Mouse (Mus musculus): ENCODE results near the gene Rere.

DNA sequence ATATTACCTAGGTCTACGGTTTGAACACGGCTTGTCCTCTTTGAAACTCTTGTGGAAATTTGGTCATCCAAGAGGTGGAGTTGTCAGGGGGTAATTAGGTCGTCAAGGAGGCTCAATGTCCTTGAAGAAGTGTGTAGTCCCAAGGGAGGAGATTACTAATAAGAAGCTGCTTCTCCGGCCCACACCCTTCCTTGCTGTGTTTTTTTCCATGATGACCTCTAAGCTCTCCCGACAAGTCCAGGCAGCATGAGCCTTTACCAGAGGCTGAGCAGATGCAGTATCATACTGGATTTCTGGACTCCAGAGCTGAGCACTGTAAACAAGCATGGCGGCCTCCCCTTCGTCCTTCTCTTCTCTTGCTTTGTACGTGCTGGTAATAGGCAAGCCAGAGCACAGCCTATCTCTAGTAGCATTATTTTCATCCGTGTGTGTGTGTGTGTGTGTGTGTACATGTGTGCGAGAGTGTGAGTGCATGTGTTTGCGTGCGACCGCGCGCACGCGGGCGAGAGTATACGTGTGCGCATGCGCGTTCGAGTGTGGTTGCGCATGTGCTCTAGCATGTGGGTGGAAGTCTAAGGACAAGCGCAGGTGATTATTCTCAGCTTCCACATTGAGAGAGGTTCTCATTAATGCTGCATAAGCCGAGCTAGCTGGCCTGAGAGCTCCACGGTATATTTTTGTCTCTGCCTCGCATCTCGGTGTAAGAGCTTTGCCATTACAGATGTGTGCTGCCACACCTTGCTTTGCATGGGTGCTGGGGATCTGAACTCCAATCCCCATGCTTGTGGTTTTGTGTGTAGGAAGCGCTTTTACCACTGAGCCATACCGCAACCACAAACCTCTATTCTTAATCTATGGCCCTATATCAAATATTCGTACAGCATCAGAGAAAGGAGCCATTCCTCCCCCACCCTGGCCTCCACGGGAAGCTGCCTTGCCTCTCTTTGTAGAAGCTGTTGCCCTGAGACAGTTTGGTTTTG is 12.5 kb upstream of the Rere start:
- TF ChIP-seq CTCF (IDR thresholded peaks at IDR 0.05; ENCODE audit: low read depth) (no peak), EP300 (optimal IDR thresholded peaks at IDR 0.05) (no peak)
